Mouse (Mus musculus): ENCODE results near the gene Stk32c. TPM values are rescaled to one million over a fixed set of nuclear protein-coding genes. Genes with fewer than 3 reads are reported as not detected.

The Stk32c gene
- total RNA-seq, 2 experiments from 2014 or later = 102 to 105 TPM

GRCm38 (mm10) chr7:139089892-139090874 is 122.9 kb downstream of the Stk32c start:
- TF ChIP-seq CTCF (conservative IDR thresholded peaks at IDR 0.05) = peak; percentile 63
- H3K27ac ChIP-seq = peak overlapping the region; percentile 28; the same call in 1 of the 2 replicates
- peak; percentile 55 to 73 for DNase-seq (ENCODE audit: low spot score in 2 of 2)
- no peak overlapping the region for H3K4me3 ChIP-seq

DNA sequence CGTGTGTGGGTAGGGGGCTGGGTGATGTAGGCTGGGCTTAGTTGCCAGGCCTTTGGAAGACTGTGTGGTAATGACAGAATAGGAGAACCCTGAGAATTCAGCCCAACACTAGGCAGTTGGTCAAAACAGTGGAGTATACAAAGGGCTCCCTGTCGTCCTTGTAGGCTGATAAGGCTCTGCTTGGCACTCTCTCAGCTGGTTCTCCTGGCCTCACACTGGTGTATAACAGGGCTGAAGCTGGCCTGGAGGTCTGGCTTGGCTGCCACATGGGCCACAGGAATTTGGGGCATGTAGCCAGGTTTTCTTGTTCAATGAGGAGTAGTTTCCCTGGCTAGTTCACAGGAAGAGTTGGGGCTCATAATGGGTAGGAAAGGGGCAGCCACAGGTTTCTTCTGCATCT is 125.3 kb downstream of the Stk32c start:
- TF ChIP-seq CTCF (conservative IDR thresholded peaks at IDR 0.05) = no peak
- DNase-seq (ENCODE audit: low spot score in 2 of 2) = no peak
- H3K4me3 ChIP-seq = no peak overlapping the region; the same call in 1 of the 2 replicates
- H3K27ac ChIP-seq = no peak overlapping the region; the same call in 1 of the 2 replicates

DNA sequence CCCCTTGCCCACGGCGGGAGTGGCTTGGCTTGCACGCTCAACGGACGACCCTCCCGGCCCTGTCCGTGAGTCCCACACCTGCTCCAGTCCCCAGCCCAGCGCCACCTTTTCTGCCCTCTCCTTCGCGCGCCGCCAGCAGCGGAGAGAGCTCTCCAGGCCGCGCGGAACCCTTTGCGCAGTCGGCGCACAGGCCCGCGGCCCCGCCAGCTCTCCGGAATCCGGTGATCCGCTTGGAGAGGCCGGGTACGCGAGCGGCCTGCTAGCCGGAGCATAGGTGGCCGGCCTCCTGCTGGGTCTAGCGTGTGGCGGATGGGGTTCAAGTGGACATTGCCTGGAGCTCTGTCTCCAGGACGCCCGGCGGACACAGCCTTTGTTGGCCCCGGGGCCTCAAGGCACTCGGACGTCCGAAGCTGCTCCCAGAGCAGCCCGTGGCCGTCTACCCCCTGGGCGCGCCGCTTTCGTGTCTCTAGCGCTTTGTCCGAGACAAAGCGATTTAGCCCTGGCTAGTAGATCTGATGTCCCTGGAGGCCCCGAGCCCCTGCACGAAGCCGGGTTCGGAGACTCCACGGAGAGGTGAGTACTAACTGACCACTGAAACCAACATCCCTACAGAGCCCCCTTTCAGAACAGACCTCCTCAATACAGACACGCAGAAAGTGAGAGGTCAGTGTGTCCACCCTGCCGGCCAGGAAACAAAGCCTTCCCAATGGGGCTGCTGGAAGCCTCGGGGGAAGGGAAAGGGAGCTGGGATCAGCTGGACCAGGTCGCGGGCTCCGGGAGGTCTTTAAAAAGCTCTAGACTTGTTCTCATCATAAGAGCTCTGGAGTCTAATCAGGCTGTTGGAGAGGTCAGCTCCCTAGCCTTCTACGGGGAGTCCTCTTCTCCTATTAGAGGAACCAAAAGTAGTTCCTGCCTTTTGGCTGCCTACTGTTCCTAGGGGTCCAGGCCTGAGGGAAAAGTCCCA is 126.6 kb downstream of the Stk32c start:
- no peak for DNase-seq (ENCODE audit: low spot score in 2 of 2)
- no peak for TF ChIP-seq CTCF (conservative IDR thresholded peaks at IDR 0.05)

GRCm38 (mm10) chr7:139085629-139086194 is 127.4 kb downstream of the Stk32c start, which contains the start of gene Dpysl4:
Dpysl4 (plus strand) TSS chr7:139086001.
- H3K27ac ChIP-seq = peak within 1 kb of the TSS; percentile 96
- peak within 1 kb of the TSS; percentile 90 for H3K4me3 ChIP-seq
- no peak for TF ChIP-seq CTCF (conservative IDR thresholded peaks at IDR 0.05)
- DNase-seq (ENCODE audit: low spot score in 2 of 2) = peak; percentile 87 to 89

More for the DNA sequence above, 126.6 kb downstream of the Stk32c start:
- H3K4me3 ChIP-seq = peak overlapping the region; percentile 90
- peak overlapping the region; percentile 96 for H3K27ac ChIP-seq

- no peak for DNase-seq (ENCODE audit: low spot score in 2 of 2)
- H3K27ac ChIP-seq = no peak overlapping the region
- no peak overlapping the region for H3K4me3 ChIP-seq
- no peak for TF ChIP-seq CTCF (conservative IDR thresholded peaks at IDR 0.05)
Observed at GRCm38 (mm10) chr7:139084316-139084715, 128.8 kb downstream of the Stk32c start.

DNA sequence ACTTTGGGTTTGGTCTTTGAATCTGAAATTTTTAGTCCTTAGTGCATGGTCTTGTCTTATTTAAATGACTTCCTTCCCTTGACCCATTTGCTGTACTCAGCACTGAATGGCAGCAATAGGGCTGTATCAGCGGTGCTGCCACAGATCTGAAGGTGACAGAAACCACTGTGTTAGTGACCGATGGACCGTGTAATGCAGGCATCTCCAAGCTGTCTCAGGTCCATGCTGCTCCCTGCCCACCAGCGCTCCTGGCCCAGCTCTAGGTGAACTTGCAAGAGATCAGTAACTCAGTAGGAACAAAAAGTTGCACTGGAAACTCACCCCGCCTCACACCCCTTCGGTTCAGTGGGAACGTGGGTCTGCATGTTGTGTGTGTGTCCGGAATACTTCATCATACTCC is 130.8 kb downstream of the Stk32c start:
- TF ChIP-seq CTCF (conservative IDR thresholded peaks at IDR 0.05) = no peak
- DNase-seq (ENCODE audit: low spot score in 2 of 2) = no peak
- Histone ChIP-seq H3K4me3 (no peak overlapping the region), H3K27ac (no peak overlapping the region)

DNA sequence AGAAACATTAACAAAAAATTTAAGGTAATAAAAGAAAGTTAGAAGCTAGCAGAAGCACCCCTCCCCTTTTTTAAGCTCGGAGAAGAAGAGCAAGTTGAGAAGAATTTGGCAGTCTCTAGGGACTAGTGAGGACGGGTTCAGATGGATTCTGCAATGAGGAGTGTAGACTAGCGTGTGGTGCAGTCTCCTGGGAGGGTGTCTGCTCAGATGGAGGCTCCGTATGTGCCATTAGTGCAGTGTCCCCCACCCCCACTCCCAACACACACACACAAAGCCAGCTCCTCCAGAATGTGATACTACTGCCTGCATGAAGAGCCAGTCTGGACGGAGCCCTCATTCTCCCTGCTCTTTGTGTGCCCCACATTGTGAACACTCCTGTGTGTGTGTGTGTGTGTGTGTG is 131.9 kb downstream of the Stk32c start:
- no peak for DNase-seq (ENCODE audit: low spot score in 2 of 2)

GRCm38 (mm10) chr7:139080714-139081113 is 132.4 kb downstream of the Stk32c start:
- DNase-seq (ENCODE audit: low spot score in 2 of 2) = no peak
- Histone ChIP-seq H3K27ac (no peak overlapping the region), H3K4me3 (no peak overlapping the region)
- peak; percentile 81 for TF ChIP-seq CTCF (conservative IDR thresholded peaks at IDR 0.05)

More for the DNA sequence above, 131.9 kb downstream of the Stk32c start:
- H3K27ac ChIP-seq = no peak overlapping the region
- H3K4me3 ChIP-seq = no peak overlapping the region
- no peak for TF ChIP-seq CTCF (conservative IDR thresholded peaks at IDR 0.05)

GRCm38 (mm10) chr7:139079141-139079540 is 134.0 kb downstream of the Stk32c start:
- Histone ChIP-seq H3K4me3 (no peak overlapping the region), H3K27ac (no peak overlapping the region)
- no peak for TF ChIP-seq CTCF (conservative IDR thresholded peaks at IDR 0.05)
- DNase-seq (ENCODE audit: low spot score in 2 of 2) = no peak

- no peak for TF ChIP-seq CTCF (conservative IDR thresholded peaks at IDR 0.05)
- H3K4me3 ChIP-seq = no peak overlapping the region
- no peak overlapping the region for H3K27ac ChIP-seq
- DNase-seq (ENCODE audit: low spot score in 2 of 2) = no peak
Observed at GRCm38 (mm10) chr7:139078181-139078580, 134.9 kb downstream of the Stk32c start.

DNA sequence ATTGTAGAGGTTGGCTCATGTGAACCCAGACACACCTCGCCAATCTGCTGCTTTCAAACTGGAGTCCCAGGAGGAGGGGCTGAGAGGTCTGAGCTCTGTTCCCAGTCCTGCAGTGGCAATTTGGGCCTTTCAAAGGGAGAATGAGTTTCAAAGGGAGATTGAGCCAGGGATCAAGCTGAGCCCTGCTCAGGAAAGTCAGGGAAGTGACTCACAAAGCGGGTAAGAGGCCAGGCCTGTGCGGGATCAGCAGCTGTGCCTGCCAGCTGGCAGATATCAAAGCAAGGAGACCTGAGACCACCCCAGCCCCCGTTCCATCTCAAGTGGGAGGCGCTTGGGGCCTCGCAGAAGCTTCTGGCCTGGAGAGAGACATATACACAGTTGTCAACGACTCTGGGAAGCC is 135.8 kb downstream of the Stk32c start:
- H3K27ac ChIP-seq = peak overlapping the region; percentile 32; the same call in 1 of the 2 replicates

DNA sequence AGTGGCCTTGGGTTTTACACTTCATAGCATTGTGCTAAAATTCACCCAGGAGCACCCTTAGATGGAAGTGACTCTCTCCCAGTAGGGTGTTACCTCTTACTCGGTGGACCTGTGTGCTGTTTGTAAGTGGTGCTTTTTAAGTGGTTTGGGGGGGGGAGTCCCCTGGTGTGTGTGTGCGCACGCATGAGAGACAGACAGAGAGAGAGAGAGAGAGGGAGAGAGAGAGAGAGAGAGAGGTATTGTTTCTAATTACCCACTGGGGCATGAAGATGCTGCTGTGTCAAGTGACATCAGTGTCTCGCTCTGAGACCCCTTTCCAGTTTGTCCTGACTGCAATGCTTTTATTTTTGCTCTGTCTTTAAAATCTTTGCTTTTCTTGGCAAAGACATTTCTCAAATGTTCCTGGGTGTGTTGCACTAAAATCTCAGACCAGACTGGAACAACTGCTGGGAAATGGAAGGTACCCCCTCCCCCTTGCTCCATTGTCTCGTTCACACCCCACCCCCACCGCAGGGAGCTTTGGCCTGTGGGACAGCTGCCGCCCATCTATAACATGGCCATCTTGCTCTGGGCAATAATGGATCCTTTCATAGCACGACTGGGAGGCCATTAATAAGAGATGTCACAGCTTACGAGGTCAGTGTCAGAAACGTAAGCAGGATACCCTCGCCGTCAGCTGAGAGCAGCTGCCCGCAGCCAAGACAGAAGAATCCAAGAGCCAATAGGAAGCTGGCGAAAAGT is 137.9 kb downstream of the Stk32c start:
- Histone ChIP-seq H3K27ac (no peak overlapping the region), H3K4me3 (no peak overlapping the region)
- no peak for TF ChIP-seq CTCF (conservative IDR thresholded peaks at IDR 0.05)
- no peak for DNase-seq (ENCODE audit: low spot score in 2 of 2)

More for the DNA sequence above, 135.8 kb downstream of the Stk32c start:
- no peak for DNase-seq (ENCODE audit: low spot score in 2 of 2)
- no peak overlapping the region for H3K4me3 ChIP-seq
- TF ChIP-seq CTCF (conservative IDR thresholded peaks at IDR 0.05) = no peak
